Mouse (Mus musculus) CD4-positive, CD25-positive, alpha-beta regulatory T cell, adult 9 weeks (primary cell): ENCODE measurements around the gene Rgs18. TPM values are rescaled to one million over a fixed set of nuclear protein-coding genes. Genes with fewer than 3 reads are reported as not detected.

Source experiments
- polyA plus RNA-seq: library from polyadenylated mRNA; unstranded; fragments of 100-300 nt; shearing (Covaris generic); gene quantifications from one replicate; pipeline ENCODE4 v1.2.1, GENCODE M21; 2017

Rgs18 gene
- 0.14 TPM for polyA plus RNA-seq

DNA sequence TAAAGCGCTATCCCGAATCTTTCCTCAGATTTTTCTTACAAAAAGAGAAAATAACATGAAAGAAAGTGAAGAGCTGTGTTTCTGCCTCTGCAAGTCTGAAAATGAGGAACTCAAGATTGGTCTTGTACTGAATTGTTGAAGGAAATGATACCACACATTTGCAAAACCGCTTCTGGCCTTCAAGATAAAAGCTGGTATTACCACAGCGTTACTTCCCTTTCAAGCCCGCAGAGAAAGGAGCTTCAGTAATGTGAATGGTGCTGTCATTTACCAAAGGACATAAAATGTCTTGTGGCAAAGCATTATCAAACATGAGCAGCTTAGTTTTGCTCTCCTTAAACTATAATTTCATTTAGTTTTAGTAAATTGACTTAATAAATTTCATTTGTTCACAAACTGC lies at the start of gene Rgs18:
Rgs18 (minus strand) TSS at position 105 of the 400 bp plus-strand sequence.

Other genes starting within 250 kb of the Rgs18 start
- gene Rgs21, start 207.8 kb downstream of the Rgs18 start, polyA plus RNA-seq: not detected